Mouse (Mus musculus) frontal cortex, adult 2 months (tissue): ENCODE measurements around the gene Hmga2. TPM values are rescaled to one million over a fixed set of nuclear protein-coding genes. Genes with fewer than 3 reads are reported as not detected.
A peak's percentile ranks its signal among the peaks of the same experiment; 100 is the strongest.

Experiments used
- DNase-seq, 2 experiments: peaks; one replicate each; pipeline ENCODE4 v3.0.0; 2022; ENCODE audit warnings: low spot score in 1 of 2; ENCODE audit errors: extremely low spot score in 1 of 2
- polyA plus RNA-seq: library from polyadenylated mRNA; depleted of rRNA; stranded (reverse); fragments of >200 nt; gene quantifications from 2 replicates; pipeline ENCODE4 v1.2.3, GENCODE M21; 2012

Gene Hmga2
- polyA plus RNA-seq, 1 experiment, result not detected

- peak in 1 of 2 experiments; percentile 8 for DNase-seq
Observed at GRCm38 (mm10) chr10:120428430-120429198, 47.7 kb downstream of the Hmga2 start.

DNA sequence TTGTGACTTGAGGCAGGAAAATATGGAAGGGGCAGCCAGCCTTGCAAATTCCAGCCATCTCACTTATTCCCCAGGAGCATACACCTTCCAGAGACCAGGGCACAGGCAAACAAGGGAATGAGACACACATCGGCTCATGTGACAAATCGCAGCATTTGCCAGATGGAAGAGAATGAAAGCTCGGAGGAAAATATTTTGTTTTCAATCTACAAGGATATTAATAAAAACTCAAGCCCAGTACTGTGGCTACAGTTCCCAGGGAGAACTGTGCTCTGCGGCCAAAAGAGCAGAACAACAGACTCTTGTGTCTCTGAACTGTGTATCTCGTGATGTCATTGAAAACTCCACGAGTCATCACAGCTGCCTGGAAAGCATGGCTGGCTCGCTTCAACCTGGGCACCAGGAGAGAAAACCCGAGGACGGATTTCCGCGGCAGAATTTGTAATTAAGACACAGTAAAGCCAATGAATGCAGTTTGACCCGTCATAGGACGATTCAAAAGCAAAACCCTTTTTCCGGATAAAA lies 50.1 kb downstream of the Hmga2 start:
- DNase-seq, result peak in 1 of 2 experiments; percentile 11

- DNase-seq, result no peak
Observed at GRCm38 (mm10) chr10:120424015-120424414, 52.3 kb downstream of the Hmga2 start.

DNA sequence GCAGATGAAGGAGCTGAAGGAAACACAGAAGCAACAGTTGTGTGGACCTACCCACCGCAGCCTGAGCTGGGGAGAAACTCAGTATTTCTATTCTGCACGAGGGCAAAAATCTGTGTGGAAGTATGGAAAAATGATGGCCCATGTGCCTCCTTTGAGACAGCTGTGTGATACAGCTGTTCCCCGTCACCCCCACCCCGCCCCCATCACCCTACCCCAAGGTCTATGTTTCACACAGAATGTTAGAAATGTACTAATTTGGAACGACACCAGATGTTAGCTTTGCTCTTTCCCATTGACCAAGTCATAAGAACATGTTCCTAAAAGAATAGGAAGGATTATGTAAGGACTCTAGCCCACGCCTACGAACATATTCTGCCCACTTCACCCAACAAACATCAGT lies 53.0 kb downstream of the Hmga2 start:
- no peak for DNase-seq

GRCm38 (mm10) chr10:120422820-120423219 lies 53.4 kb downstream of the Hmga2 start:
- DNase-seq, result no peak

DNA sequence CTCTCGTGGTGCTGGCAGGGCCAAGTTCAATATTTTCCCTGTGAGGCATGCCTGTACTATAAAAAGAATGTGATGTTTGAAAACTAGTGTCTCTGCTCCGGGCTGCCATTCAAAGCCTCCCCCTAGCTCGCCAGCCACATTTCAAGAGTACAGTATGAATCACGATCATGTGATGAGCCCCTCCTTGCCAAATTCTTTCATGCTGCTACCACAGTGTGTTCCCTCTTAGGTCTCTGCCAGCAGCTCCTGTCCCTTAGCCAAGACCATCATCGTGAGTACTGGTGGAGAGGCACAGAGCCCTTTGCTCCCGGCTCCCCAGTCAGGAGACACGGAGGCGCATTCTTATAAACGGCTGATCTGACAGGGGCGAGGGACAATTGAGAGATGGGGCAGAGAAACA lies 54.2 kb downstream of the Hmga2 start:
- DNase-seq, result peak; percentile 24 to 56

DNA sequence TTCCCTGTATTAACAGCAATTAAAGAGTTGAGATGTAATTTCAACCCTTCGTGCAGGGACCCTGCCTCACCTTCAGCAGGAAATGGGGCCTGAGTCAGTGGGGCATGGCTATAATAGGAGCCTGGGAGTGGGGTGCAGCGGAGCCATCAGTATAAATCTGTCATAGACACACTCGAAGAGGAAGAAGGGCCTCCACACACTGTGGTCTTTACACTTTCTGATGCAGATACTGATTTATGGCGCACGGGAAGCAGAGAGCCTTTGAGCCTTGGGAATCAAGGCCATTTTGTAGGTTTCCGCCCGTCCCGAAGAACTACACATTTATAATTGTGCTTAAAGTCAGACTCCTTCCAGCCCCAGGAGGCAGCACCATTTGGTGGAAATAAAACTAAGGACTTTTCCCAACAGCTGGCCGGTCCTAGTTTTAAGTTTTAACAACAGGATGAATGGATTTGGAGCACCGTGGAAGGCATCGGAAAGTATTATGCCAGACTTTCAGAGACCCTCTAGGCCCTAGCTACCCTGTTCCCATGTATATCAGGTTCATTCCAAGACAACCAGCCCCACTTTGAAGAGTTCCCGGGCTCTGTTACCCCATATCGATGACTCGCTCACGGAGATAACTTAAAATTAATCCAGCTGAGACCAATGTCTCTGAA lies 55.2 kb downstream of the Hmga2 start:
- no peak for DNase-seq

DNA sequence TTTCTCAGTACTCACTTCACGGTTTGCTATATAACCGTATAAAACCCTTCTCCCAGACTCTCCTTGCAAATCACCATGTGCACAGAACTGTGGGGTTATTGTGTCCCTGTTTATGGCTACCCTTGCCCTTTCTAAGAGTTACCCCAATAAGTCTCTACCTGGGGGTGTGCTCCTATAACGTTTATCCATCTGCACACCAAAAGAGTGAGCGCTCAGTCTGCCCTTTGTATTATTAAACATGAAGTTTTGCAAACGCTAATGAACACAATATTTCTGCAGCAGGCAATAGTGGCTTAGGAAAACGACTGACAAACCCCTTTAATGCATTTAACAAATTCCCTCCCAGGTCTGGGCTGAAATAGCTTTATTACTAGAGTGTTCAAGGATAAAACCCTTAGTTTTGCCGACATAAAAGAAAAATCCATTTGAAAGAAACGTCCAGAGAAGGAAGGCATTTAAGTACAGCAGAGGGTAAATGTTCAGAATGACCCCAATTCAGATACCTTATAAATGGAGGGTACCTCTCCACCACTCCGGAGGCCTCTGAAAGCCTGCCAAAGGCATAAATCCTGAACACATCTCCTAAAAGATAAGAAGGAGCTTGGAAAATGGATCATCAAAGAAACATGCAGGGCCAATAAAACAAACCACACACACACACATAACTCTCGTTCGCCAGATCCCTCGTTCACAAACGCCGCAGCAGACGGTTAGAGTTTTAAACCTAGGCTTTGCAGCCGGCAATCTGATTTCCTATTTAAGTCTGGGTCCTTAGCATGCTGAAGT lies 57.3 kb downstream of the Hmga2 start:
- no peak for DNase-seq

GRCm38 (mm10) chr10:120418211-120418610 lies 58.1 kb downstream of the Hmga2 start:
- no peak for DNase-seq

GRCm38 (mm10) chr10:120417488-120418118 lies 58.7 kb downstream of the Hmga2 start:
- no peak for DNase-seq

GRCm38 (mm10) chr10:120417116-120417487 lies 59.2 kb downstream of the Hmga2 start:
- no peak for DNase-seq

DNA sequence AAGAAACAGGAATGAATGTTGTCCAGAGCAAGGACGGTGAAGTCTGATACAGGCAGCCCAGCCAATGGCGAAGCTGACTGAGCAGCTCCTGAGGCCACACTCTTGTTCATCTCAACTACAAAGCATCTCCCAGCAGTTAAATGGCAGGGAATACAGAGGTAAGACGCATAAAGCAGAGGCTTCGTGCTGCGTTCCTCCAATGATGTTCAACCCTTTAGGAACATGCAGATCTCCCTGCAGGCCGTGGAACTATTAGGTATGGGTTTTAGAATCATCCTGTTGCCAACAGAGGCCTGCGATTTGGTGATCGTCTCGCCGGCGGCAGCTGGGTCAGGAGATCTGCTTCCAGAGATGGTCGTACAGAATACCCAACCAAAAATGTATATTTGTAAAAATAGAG lies 59.6 kb downstream of the Hmga2 start:
- DNase-seq, result no peak

GRCm38 (mm10) chr10:120412215-120412614 lies 64.1 kb downstream of the Hmga2 start:
- DNase-seq, result no peak

GRCm38 (mm10) chr10:120410958-120411357 lies 65.3 kb downstream of the Hmga2 start:
- no peak for DNase-seq

DNA sequence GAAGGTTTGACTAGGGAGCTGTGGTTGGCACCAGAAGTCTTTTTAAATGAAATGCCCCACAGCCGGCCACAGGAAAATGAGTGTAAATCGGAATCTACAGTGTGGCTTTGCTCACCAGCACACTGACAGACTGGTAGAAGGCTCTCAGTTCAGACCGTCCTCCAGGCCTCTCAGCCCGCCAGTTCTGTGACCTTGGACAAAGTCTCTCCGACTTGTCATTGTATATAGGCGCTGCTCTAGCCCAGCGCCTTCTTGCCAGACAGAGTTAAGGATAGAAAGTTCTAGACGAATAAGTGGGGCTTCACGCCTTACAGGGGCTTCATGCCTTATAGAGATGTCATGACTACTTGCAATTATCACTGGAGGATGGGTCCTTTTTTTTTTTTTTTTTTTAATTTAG lies 67.1 kb downstream of the Hmga2 start:
- DNase-seq, result no peak

GRCm38 (mm10) chr10:120407230-120407629 lies 69.0 kb downstream of the Hmga2 start:
- no peak for DNase-seq

DNA sequence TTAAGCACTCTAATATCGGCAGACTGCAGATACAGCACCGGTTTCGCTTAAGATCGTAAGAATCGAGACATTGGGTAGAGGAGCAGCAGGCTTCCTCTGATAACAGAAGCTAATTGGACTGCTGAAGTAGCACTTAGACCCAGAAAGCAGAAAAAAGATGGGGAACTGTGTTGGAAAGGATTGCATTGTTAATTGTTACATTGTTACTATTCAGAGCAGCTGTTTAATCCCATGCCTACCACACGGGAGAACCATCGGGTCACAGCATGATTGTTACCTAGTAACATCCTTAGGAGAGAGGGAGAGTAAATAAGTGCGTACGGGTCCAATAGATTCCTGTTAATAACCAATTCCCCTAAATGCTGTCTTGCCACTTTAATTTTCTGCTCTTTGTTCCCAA lies 70.2 kb downstream of the Hmga2 start:
- no peak for DNase-seq

DNA sequence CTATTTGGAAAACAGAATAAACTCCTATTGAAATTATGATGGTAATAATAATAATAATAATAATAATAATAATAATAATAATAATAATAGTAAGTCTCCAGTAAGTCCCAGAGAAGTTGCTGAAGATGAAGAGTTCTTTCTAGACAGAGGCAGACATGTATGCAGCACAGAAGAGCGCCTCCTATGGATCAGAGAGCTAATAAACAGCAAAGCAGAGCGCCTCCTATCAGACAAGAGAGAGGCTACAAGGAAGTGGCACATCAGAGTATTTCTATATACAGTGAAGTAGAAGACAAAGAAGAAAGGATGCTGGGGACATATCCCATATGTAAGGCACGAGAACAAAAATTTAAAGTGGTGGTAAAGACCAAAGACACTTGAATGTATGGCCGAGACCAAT lies 70.9 kb downstream of the Hmga2 start:
- no peak for DNase-seq

- no peak for DNase-seq
Observed at GRCm38 (mm10) chr10:120402966-120403365, 73.3 kb downstream of the Hmga2 start.

GRCm38 (mm10) chr10:120401787-120402186 lies 74.5 kb downstream of the Hmga2 start:
- no peak for DNase-seq
